Mouse (Mus musculus) embryonic facial prominence, embryonic 15.5 days (tissue): Measurements from ENCODE around the gene Scd3. TPM values are rescaled to one million over a fixed set of nuclear protein-coding genes. Genes with fewer than 3 reads are reported as not detected.
A peak's percentile ranks its signal among the peaks of the same experiment; 100 is the strongest.

Source experiments
- ATAC-seq: fragments of 200-750 bp; cut with Nextera tagmentation; 2 replicates; pipeline ENCODE4 v1.8.0; 2017; ENCODE audit warnings: low read depth, moderate TSS enrichment; ENCODE audit not compliant: insufficient number of reproducible peaks, low FRiP score, low TSS enrichment
- H3K27ac ChIP-seq: fragments of 300-500 bp; sonication (generic); replicated peaks from 2 replicates; pipeline ENCODE4 v1.5.1; 2015; ENCODE audit warnings: mild to moderate bottlenecking, inconsistent platforms
- H3K27me3 ChIP-seq: fragments of 300-500 bp; sonication (generic); 2 replicates; pipeline ENCODE4 v1.6.1; 2015; ENCODE audit warnings: inconsistent platforms
- H3K36me3 ChIP-seq: fragments of 300-500 bp; sonication (generic); 2 replicates; pipeline ENCODE4 v1.6.1; 2015; ENCODE audit warnings: mild to moderate bottlenecking, inconsistent platforms
- H3K4me1 ChIP-seq: fragments of 300-500 bp; sonication (generic); 2 replicates; pipeline ENCODE4 v1.6.1; 2015; ENCODE audit warnings: inconsistent platforms
- H3K4me2 ChIP-seq: fragments of 300-500 bp; sonication (generic); replicated peaks from 2 replicates; pipeline ENCODE4 v1.6.1; 2015; ENCODE audit warnings: mild to moderate bottlenecking, inconsistent platforms
- H3K4me3 ChIP-seq: fragments of 300-500 bp; sonication (generic); replicated peaks from 2 replicates; pipeline ENCODE4 v1.5.1; 2015; ENCODE audit warnings: mild to moderate bottlenecking, inconsistent platforms
- H3K9ac ChIP-seq: fragments of 300-500 bp; sonication (generic); 2 replicates; pipeline ENCODE4 v1.6.1; 2015; ENCODE audit warnings: inconsistent platforms
- H3K9me3 ChIP-seq: fragments of 300-500 bp; sonication (generic); replicated peaks from 2 replicates; pipeline ENCODE4 v1.6.1; 2016; ENCODE audit warnings: inconsistent platforms
- WGBS: fragments of 180-500 bp; shearing (Covaris S2); methylation state at CpG from one replicate; pipeline ENCODE4 v1.1.7; 2015; 5-methylcytosine and 5-hydroxymethylcytosine counted together
- polyA plus RNA-seq: library from polyadenylated mRNA; unstranded; fragments of >200 nt; fragmentation: Nextera tagmentation; extraction: Ambion mirVana; gene quantifications from 2 replicates; pipeline ENCODE4 v1.2.1, GENCODE M21; 2015

Scd3 gene
- polyA plus RNA-seq, 1 experiment from 2014 or later, result 0.89 TPM

- 2% methylated on average over 11 of the region's 11 CpGs for WGBS
- ATAC-seq, result peak; percentile 5; the same call in 1 of the 2 replicates
- Histone ChIP-seq H3K36me3 (no peaks in the 10 kb centered on the region), H3K9me3 (no peaks in the 10 kb centered on the region), H3K4me2 (peak overlapping the region; percentile 72), H3K27ac (peak overlapping the region; percentile 97), H3K4me1 (peaks cover 49% of the 10 kb centered on the region), H3K27me3 (no peaks in the 10 kb centered on the region), H3K4me3 (peak overlapping the region; percentile 45), H3K9ac (peak overlapping the region; percentile 10; the same call in 1 of the 2 replicates)
These were observed 81.7 kb downstream of the Scd3 start for GRCm38 (mm10) chr19:44284723-44285122.

- H3K4me3 ChIP-seq, result no peak overlapping the region
- no peak overlapping the region for H3K4me2 ChIP-seq
- no peaks in the 10 kb centered on the region for H3K27me3 ChIP-seq
- no peak overlapping the region for H3K9ac ChIP-seq
- 88% methylated on average over 8 of the region's 8 CpGs for WGBS
- peaks cover 43% of the 10 kb centered on the region for H3K4me1 ChIP-seq
- no peak overlapping the region; the same call in 1 of the 2 replicates for H3K27ac ChIP-seq
- no peaks in the 10 kb centered on the region for H3K36me3 ChIP-seq
- no peaks in the 10 kb centered on the region for H3K9me3 ChIP-seq
- no peak for ATAC-seq
These were observed 82.5 kb downstream of the Scd3 start for GRCm38 (mm10) chr19:44285554-44285953.

- no peaks in the 10 kb centered on the region for H3K36me3 ChIP-seq
- ATAC-seq, result no peak
- H3K4me1 ChIP-seq, result peaks cover 37% of the 10 kb centered on the region
- WGBS, result 65% methylated on average over 2 of the region's 2 CpGs
- H3K9me3 ChIP-seq, result no peaks in the 10 kb centered on the region
- no peak overlapping the region for H3K27ac ChIP-seq
- no peak overlapping the region for H3K4me3 ChIP-seq
- H3K9ac ChIP-seq, result no peak overlapping the region
- H3K27me3 ChIP-seq, result no peaks in the 10 kb centered on the region
- no peak overlapping the region for H3K4me2 ChIP-seq
These were observed 83.0 kb downstream of the Scd3 start for GRCm38 (mm10) chr19:44286109-44286508.

GRCm38 (mm10) chr19:44287415-44288110 lies 84.5 kb downstream of the Scd3 start:
- Histone ChIP-seq H3K9ac (no peak overlapping the region), H3K4me1 (peaks cover 33% of the 10 kb centered on the region), H3K9me3 (no peaks in the 10 kb centered on the region), H3K4me2 (no peak overlapping the region), H3K27me3 (no peaks in the 10 kb centered on the region), H3K36me3 (no peaks in the 10 kb centered on the region), H3K27ac (no peak overlapping the region), H3K4me3 (no peak overlapping the region)
- no peak for ATAC-seq
- WGBS, result 65% methylated on average over 10 of the region's 11 CpGs

- 80% methylated on average over 2 of the region's 2 CpGs for WGBS
- no peak overlapping the region for H3K9ac ChIP-seq
- no peak overlapping the region for H3K27ac ChIP-seq
- peaks cover 14% of the 10 kb centered on the region; the same call in 1 of the 2 replicates for H3K36me3 ChIP-seq
- H3K4me1 ChIP-seq, result peaks cover 38% of the 10 kb centered on the region
- H3K4me2 ChIP-seq, result no peak overlapping the region
- no peak overlapping the region for H3K4me3 ChIP-seq
- no peaks in the 10 kb centered on the region for H3K27me3 ChIP-seq
- ATAC-seq, result no peak
- H3K9me3 ChIP-seq, result no peaks in the 10 kb centered on the region
These were observed 89.0 kb downstream of the Scd3 start for GRCm38 (mm10) chr19:44292083-44292482.

- H3K27ac ChIP-seq, result peak overlapping the region; percentile 98; the same call in 1 of the 2 replicates
- H3K4me3 ChIP-seq, result 0 out of 2 replicates have a peak overlapping the region, but pooled peaks have one; percentile 91
- no peak for ATAC-seq
- H3K4me2 ChIP-seq, result peak overlapping the region; percentile 92
- peaks cover 42% of the 10 kb centered on the region for H3K4me1 ChIP-seq
- no peak overlapping the region for H3K9ac ChIP-seq
- WGBS, result 76% methylated on average over 3 of the region's 3 CpGs
- H3K36me3 ChIP-seq, result peaks cover 18% of the 10 kb centered on the region
- H3K27me3 ChIP-seq, result no peaks in the 10 kb centered on the region
- H3K9me3 ChIP-seq, result no peaks in the 10 kb centered on the region
These were observed 89.4 kb downstream of the Scd3 start for GRCm38 (mm10) chr19:44292483-44292882.

- H3K9me3 ChIP-seq, result no peaks in the 10 kb centered on the region
- peak within 1 kb of the TSS; percentile 92 for H3K4me2 ChIP-seq
- H3K27me3 ChIP-seq, result no peaks in the 10 kb centered on the region
- peaks cover 25% of the 10 kb centered on the region for H3K36me3 ChIP-seq
- peaks cover 49% of the 10 kb centered on the region for H3K4me1 ChIP-seq
- WGBS, result 7% methylated on average over 21 of the region's 21 CpGs
- ATAC-seq, result no peak
- peak within 1 kb of the TSS; percentile 91 for H3K9ac ChIP-seq
- peak within 1 kb of the TSS; percentile 98 for H3K27ac ChIP-seq
- peak within 1 kb of the TSS; percentile 91 for H3K4me3 ChIP-seq
These were observed 90.1 kb downstream of the Scd3 start, which contains the start of gene Scd2 for GRCm38 (mm10) chr19:44292941-44293768. TSS of gene Scd2 (plus strand) at chr19:44293674.

Other genes with a start within 250 kb of the Scd3 start
- 0.40 and 0.45 TPM in 2 replicates for gene Cpn1, start 216.7 kb upstream of the Scd3 start, polyA plus RNA-seq
- not detected in 2 replicates for gene Cyp2c23, start 174.1 kb upstream of the Scd3 start, polyA plus RNA-seq
- 35.9 and 39.2 TPM in 2 replicates for gene Erlin1, start 133.5 kb upstream of the Scd3 start, polyA plus RNA-seq
- gene Chuk, start 95.8 kb upstream of the Scd3 start, polyA plus RNA-seq, result 39.6 and 41.5 TPM in 2 replicates
- 27.2 and 29.7 TPM in 2 replicates for gene Cwf19l1, start 67.4 kb upstream of the Scd3 start, polyA plus RNA-seq
- gene Bloc1s2, start 56.8 kb upstream of the Scd3 start, polyA plus RNA-seq, result 83.2 and 90.4 TPM in 2 replicates
- not detected in 2 replicates for gene Pkd2l1, start 10.8 kb upstream of the Scd3 start, polyA plus RNA-seq
- 179 and 181 TPM in 2 replicates for gene Scd2, start 90.4 kb downstream of the Scd3 start, polyA plus RNA-seq
- gene Scd4, start 129.8 kb downstream of the Scd3 start, polyA plus RNA-seq, result 0.16 and 0.39 TPM in 2 replicates
- gene Scd1, start 204.6 kb downstream of the Scd3 start, polyA plus RNA-seq, result 6.2 and 8.0 TPM in 2 replicates